In genomic region chr15:82931436-82931835, GRCm38 (mm10) we compare ENCODE assay signal across 16 mouse cellular contexts.
"Had no signal": no experiment of that assay in that cellular context is flagged by ENCODE, and none has a peak within 500 bp of the region (broad histone marks: within the 10 kb centered on the region; RNA-seq: fewer than 3 reads in every experiment).

No protein-coding gene starts in this region.

- H3K36me3 ChIP-seq: neural tube, embryonic 12.5 days; neural tube, embryonic 13.5 days; stomach, embryonic 15.5 days had no signal

- H3K27ac ChIP-seq: neural tube, embryonic 12.5 days; neural tube, embryonic 13.5 days; stomach, embryonic 15.5 days; stomach, postnatal 0 days had no signal

- H3K9ac ChIP-seq: neural tube, embryonic 12.5 days; neural tube, embryonic 13.5 days; stomach, embryonic 15.5 days had no signal

- H3K27me3 ChIP-seq: stomach, embryonic 15.5 days had no signal

- H3K4me2 ChIP-seq: neural tube, embryonic 12.5 days; neural tube, embryonic 13.5 days; stomach, embryonic 15.5 days had no signal

- H3K4me3 ChIP-seq: neural tube, embryonic 12.5 days; neural tube, embryonic 13.5 days; stomach, embryonic 15.5 days had no signal

- H3K9me3 ChIP-seq: neural tube, embryonic 12.5 days; neural tube, embryonic 13.5 days; stomach, embryonic 15.5 days had no signal

- DNase-seq: retina, postnatal 1 day; right cerebral cortex, adult 18-20 months; right cerebral cortex, postnatal 14 days; right cerebral cortex, postnatal 25 days; right cerebral cortex, postnatal 4 days; spleen, adult 18-20 months; thymus, adult 18-20 months; thymus, adult 2 months; thymus, postnatal 14 days; thymus, postnatal 25 days; thymus, postnatal 36 days; thymus, postnatal 4 days had no signal
